Mouse (Mus musculus): ENCODE measurements around the gene Gm8764. TPM values are rescaled to one million over a fixed set of nuclear protein-coding genes. Genes with fewer than 3 reads are reported as not detected.

Gm8764 gene
- polyA plus RNA-seq, 1 experiment from 2014 or later: not detected

DNA sequence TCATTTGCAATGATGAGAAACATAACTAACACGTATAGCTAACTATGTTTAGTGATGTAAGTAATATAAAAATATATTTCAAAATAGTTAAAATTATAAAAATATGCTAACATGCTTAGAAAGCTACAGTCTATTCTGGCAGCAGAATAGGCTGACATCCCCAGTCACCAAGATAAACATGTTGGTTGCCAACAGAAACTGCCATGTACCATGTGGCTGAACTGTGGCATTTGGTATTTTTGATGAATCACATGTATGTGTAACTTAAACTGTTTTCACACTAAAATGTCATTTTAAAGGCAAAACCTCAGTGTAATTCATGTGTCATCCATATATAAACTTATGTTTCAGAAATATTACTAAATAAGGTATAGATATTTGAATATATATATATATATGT lies 49.8 kb downstream of the Gm8764 start:
- no peaks in the 10 kb centered on the region for H3K27me3 ChIP-seq (replicated peaks; ENCODE audit: control insufficient read depth, insufficient read depth, low read length)
- no peak overlapping the region for H3K4me3 ChIP-seq (ENCODE audit: low read depth, low read length)
- TF ChIP-seq CTCF (IDR thresholded peaks at IDR 0.05; ENCODE audit: low read depth): no peak
- no peak overlapping the region for H3K27ac ChIP-seq (ENCODE audit: low read depth, low read length)
- H3K9me3 ChIP-seq (ENCODE audit: control insufficient read depth): no peaks in the 10 kb centered on the region
- H3K9ac ChIP-seq (ENCODE audit: low read depth, low read length): no peak overlapping the region
- no peaks in the 10 kb centered on the region for H3K4me1 ChIP-seq (replicated peaks; ENCODE audit: control insufficient read depth, insufficient read depth, low read length)
- no peaks in the 10 kb centered on the region for H3K36me3 ChIP-seq (ENCODE audit: control insufficient read depth, insufficient read depth)
- no peak for ATAC-seq
- no peak overlapping the region for H3K4me2 ChIP-seq (replicated peaks; ENCODE audit: low read depth)
- 81% methylated on average over 1 of the region's 1 CpGs for WGBS

DNA sequence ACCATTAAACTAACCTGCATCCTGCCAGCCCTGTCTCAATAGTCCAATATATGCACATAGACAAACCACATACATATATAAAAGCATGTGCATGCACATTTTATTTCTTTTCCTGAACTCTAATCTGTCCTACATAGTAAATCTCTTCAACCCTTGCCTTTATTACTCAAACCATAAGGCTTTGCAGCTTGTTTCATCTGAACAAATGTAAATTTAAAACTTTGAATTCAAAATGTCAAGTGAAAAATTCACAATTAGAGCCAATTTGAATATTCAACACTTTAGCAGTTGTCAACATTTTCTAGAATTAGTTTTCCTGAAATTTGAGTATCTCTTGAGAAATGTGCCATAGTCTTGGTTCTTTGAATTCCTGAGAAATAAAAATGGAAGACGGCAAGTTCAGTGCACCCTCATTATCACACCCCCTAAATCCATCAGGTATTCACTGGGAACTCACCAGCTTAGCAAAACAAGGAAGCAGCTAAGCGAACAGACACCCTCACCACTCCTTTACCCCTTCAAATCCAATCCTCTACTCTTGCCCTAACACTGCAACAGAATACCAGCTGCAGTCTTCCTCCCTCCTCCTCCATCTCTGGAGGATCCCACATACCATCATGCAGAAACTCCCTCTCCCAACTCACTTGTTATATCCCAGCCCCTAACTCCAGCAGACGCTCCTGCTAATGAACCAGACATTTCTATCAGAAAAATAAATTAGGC lies 50.6 kb downstream of the Gm8764 start:
- Histone ChIP-seq H3K9me3 (ENCODE audit: control insufficient read depth) (no peaks in the 10 kb centered on the region), H3K4me2 (replicated peaks; ENCODE audit: low read depth) (no peak overlapping the region), H3K4me3 (ENCODE audit: low read depth, low read length) (no peak overlapping the region), H3K27me3 (replicated peaks; ENCODE audit: control insufficient read depth, insufficient read depth, low read length) (no peaks in the 10 kb centered on the region), H3K4me1 (replicated peaks; ENCODE audit: control insufficient read depth, insufficient read depth, low read length) (no peaks in the 10 kb centered on the region), H3K9ac (ENCODE audit: low read depth, low read length) (no peak overlapping the region), H3K27ac (ENCODE audit: low read depth, low read length) (no peak overlapping the region), H3K36me3 (ENCODE audit: control insufficient read depth, insufficient read depth) (no peaks in the 10 kb centered on the region)
- 74% methylated on average over 3 of the region's 3 CpGs for WGBS
- no peak for TF ChIP-seq CTCF (IDR thresholded peaks at IDR 0.05; ENCODE audit: low read depth)
- no peak for ATAC-seq

Other genes with a start within 250 kb of the Gm8764 start
- not detected in 2 replicates for gene Gm21293, start 17.0 kb upstream of the Gm8764 start, polyA plus RNA-seq (2015; fragmentation: Nextera tagmentation; extraction: Ambion mirVana)
- gene Gm6763, start 8.5 kb upstream of the Gm8764 start, polyA plus RNA-seq (2015; fragmentation: Nextera tagmentation; extraction: Ambion mirVana): not detected in 2 replicates
- not detected in 2 replicates for gene Gm21304, start 8.5 kb downstream of the Gm8764 start, polyA plus RNA-seq (2015; fragmentation: Nextera tagmentation; extraction: Ambion mirVana)
- gene Gm21312, start 17.0 kb downstream of the Gm8764 start, polyA plus RNA-seq (2015; fragmentation: Nextera tagmentation; extraction: Ambion mirVana): not detected in 2 replicates
- not detected in 2 replicates for gene Gm20765, start 25.5 kb downstream of the Gm8764 start, polyA plus RNA-seq (2015; fragmentation: Nextera tagmentation; extraction: Ambion mirVana)
- not detected in 2 replicates for gene Gm4340, start 34.0 kb downstream of the Gm8764 start, polyA plus RNA-seq (2015; fragmentation: Nextera tagmentation; extraction: Ambion mirVana)

All from intestine, postnatal 0 days (tissue).